Mouse (Mus musculus): ENCODE data around the gene Adgrg2. TPM values are rescaled to one million over a fixed set of nuclear protein-coding genes. Genes with fewer than 3 reads are reported as not detected.

The Adgrg2 gene
- total RNA-seq, 4 experiments from 2014 or later = 0.41 to 1.6 (median 0.82) TPM

- no peak for DNase-seq (ENCODE audit: low spot score in 2 of 2)
These were observed 111.2 kb downstream of the Adgrg2 start for GRCm38 (mm10) chrX:160501687-160502047.

- peak; percentile 57 to 75 for DNase-seq (ENCODE audit: low spot score in 2 of 2)
These were observed 111.9 kb downstream of the Adgrg2 start, which contains the start of gene Phka2 for GRCm38 (mm10) chrX:160502048-160503041. Gene Phka2 (plus strand): TSS chrX:160502166.

GRCm38 (mm10) chrX:160509046-160509445 is 118.6 kb downstream of the Adgrg2 start:
- DNase-seq (ENCODE audit: low spot score in 2 of 2) = no peak

- no peak for DNase-seq (ENCODE audit: low spot score in 2 of 2)
These were observed 119.7 kb downstream of the Adgrg2 start for GRCm38 (mm10) chrX:160510197-160510596.

GRCm38 (mm10) chrX:160516027-160516426 is 125.5 kb downstream of the Adgrg2 start:
- DNase-seq (ENCODE audit: low spot score in 2 of 2) = no peak

- no peak for DNase-seq (ENCODE audit: low spot score in 2 of 2)
These were observed 152.3 kb downstream of the Adgrg2 start for GRCm38 (mm10) chrX:160542772-160543171.

Other genes with a start within 250 kb of the Adgrg2 start
- 10 to 100 TPM; 23.2 to 51.2 (median 35.5) TPM for gene Phka2, start 111.5 kb downstream of the Adgrg2 start, total RNA-seq (2022)